Mouse (Mus musculus) kidney, adult 2 months (tissue): Measurements from ENCODE around the gene Ttc41.

Experiments
- CTCF ChIP-seq: fragments of 200-500 bp; conservative IDR thresholded peaks from 2 replicates; pipeline ENCODE4 v1.5.1; 2011; ENCODE audit warnings: low read depth, mild to moderate bottlenecking, control low read depth, low read length, moderate library complexity, mixed read lengths; ENCODE audit not compliant: insufficient read depth, insufficient read length
- POLR2A ChIP-seq: fragments of 200-500 bp; IDR thresholded peaks from one replicate; pipeline ENCODE4 v1.6.1; 2011; ENCODE audit warnings: low read depth, low read length, control low read depth

GRCm38 (mm10) chr10:86704141-86704540 lies 1.5 kb upstream of the Ttc41 start:
- TF ChIP-seq CTCF (no peak), POLR2A (no peak)
